ENCODE assay signal across 8 mouse cellular contexts in genomic region chr8:123982826-123983400, GRCm38 (mm10). TPM values are rescaled to one million over a fixed set of nuclear protein-coding genes. Genes with fewer than 3 reads are reported as not detected.
DNase-seq lines count a peak whose midpoint lies in the region; ATAC-seq and TF ChIP-seq lines count a peak whose summit lies in the region.

Gene Abcb10 (minus strand): TSS chr8:123983122.

- H3K4me2 ChIP-seq in CH12.LX (ENCODE audit: insufficient read depth, low read depth, poor library complexity, severe bottlenecking) = peak within 1 kb of the TSS; percentile 64
- peak within 1 kb of the TSS; percentile 89 for H3K4me2 ChIP-seq in forebrain, embryonic 11.5 days (ENCODE audit: low read depth, low read length, severe bottlenecking)
- peak within 1 kb of the TSS; percentile 78 for H3K4me2 ChIP-seq in heart, embryonic 15.5 days
- H3K4me2 ChIP-seq in liver, embryonic 12.5 days = peak within 1 kb of the TSS; percentile 82

- under 1% methylated on average over 56 of the region's 56 CpGs for WGBS in forebrain, embryonic 11.5 days
- under 1% methylated on average over 43 of the region's 56 CpGs for WGBS in heart, embryonic 15.5 days
- WGBS in liver, embryonic 12.5 days (ENCODE audit: insufficient replicate concordance) = under 1% methylated on average over 51 of the region's 56 CpGs

- in situ Hi-C loops in CH12.LX (cut with MboI; ENCODE audit: low pct_ligation_motif_present, low pct_unique_long_range_greater_than_20kb, low sequenced_read_pairs) = no loop called here

- H3K36me3 ChIP-seq in CH12.LX (replicated peaks in 1 of 2; ENCODE audit: control insufficient read depth in 1 of 2, insufficient read depth in 1 of 2, low read length in 1 of 2) = peaks cover 0 to 9% of the 10 kb centered on the region in 2 experiments
- H3K36me3 ChIP-seq in forebrain, embryonic 11.5 days (ENCODE audit: control insufficient read depth, insufficient read depth, low read length) = no peaks in the 10 kb centered on the region
- H3K36me3 ChIP-seq in heart, embryonic 15.5 days = no peaks in the 10 kb centered on the region
- peaks cover 35% of the 10 kb centered on the region for H3K36me3 ChIP-seq in liver, embryonic 12.5 days
- H3K36me3 ChIP-seq in splenic B cell, adult 2 months (ENCODE audit: control insufficient read depth, insufficient read depth, low read length, poor library complexity, severe bottlenecking) = no peaks in the 10 kb centered on the region

- H3K79me2 ChIP-seq in CH12.LX (replicated peaks; ENCODE audit: control insufficient read depth, extremely low read depth, insufficient read depth, poor library complexity, severe bottlenecking) = no peaks in the 10 kb centered on the region

- dilution Hi-C loops in CH12.LX (cut with MboI; ENCODE audit: extremely low pct_ligation_motif_present, extremely low pct_unique_long_range_greater_than_20kb, low sequenced_read_pairs) = no loop called here

- no peak for TF ChIP-seq CTCF in CH12.LX (conservative IDR thresholded peaks at IDR 0.05 in 1 of 2, IDR thresholded peaks at IDR 0.05 in 1 of 2; ENCODE audit: low read depth in 2 of 2, low read length in 2 of 2)

- no peaks in the 10 kb centered on the region for H3K9me3 ChIP-seq in CH12.LX (replicated peaks; ENCODE audit: low read length)
- H3K9me3 ChIP-seq in forebrain, embryonic 11.5 days (ENCODE audit: control insufficient read depth, low read length) = no peaks in the 10 kb centered on the region
- H3K9me3 ChIP-seq in heart, embryonic 15.5 days (replicated peaks) = no peaks in the 10 kb centered on the region
- no peaks in the 10 kb centered on the region for H3K9me3 ChIP-seq in liver, embryonic 12.5 days (replicated peaks)

- H3K4me1 ChIP-seq in CH12.LX (ENCODE audit: control insufficient read depth in 1 of 2, insufficient read depth in 2 of 2) = peaks cover 0 to 37% of the 10 kb centered on the region in 2 experiments; a peak in 3 of 4 replicates
- peaks cover 4% of the 10 kb centered on the region; the same call in 1 of the 2 replicates for H3K4me1 ChIP-seq in forebrain, embryonic 11.5 days (replicated peaks; ENCODE audit: control insufficient read depth, insufficient read depth, low read length)
- H3K4me1 ChIP-seq in heart, embryonic 15.5 days (replicated peaks) = peaks cover 35% of the 10 kb centered on the region
- H3K4me1 ChIP-seq in liver, embryonic 12.5 days = peaks cover 86% of the 10 kb centered on the region

- TF ChIP-seq EP300 in CH12.LX (IDR thresholded peaks at IDR 0.05; ENCODE audit: low read length) = no peak

- DNase-seq in CH12.LX (ENCODE audit: extremely low read depth) = peak; percentile 76
- peak; percentile 60 for DNase-seq in c-Kit-positive CD71-positive TER-119-negative erythroid progenitor cells, embryonic 14.5 days (ENCODE audit: low read depth)
- DNase-seq in forebrain, embryonic 11.5 days (ENCODE audit: low spot score) = peak; percentile 90
- DNase-seq in kidney, postnatal 14 days = peak; percentile 95
- peak; percentile 63 for DNase-seq in naive thymus-derived CD4-positive, alpha-beta T cell, adult 2 months (ENCODE audit: low read depth)
- DNase-seq in splenic B cell, adult 2 months (ENCODE audit: low read depth, low spot score) = peak; percentile 85

- no peak for TF ChIP-seq RAD21 in CH12.LX (IDR thresholded peaks at IDR 0.05; ENCODE audit: low read depth, low read length)

- H3K4me3 ChIP-seq in CH12.LX (replicated peaks in 1 of 3; ENCODE audit: low read depth in 2 of 3, low read length in 2 of 3, poor library complexity in 1 of 3) = peak within 1 kb of the TSS; percentile 58 to 71 (median 69)
- peak within 1 kb of the TSS; percentile 74 for H3K4me3 ChIP-seq in forebrain, embryonic 11.5 days (ENCODE audit: low read depth, low read length)
- peak within 1 kb of the TSS; percentile 63 for H3K4me3 ChIP-seq in heart, embryonic 15.5 days
- peak within 1 kb of the TSS; percentile 74 for H3K4me3 ChIP-seq in liver, embryonic 12.5 days

- H3K27ac ChIP-seq in CH12.LX (ENCODE audit: insufficient read depth, low read depth) = peak within 1 kb of the TSS; percentile 58
- H3K27ac ChIP-seq in forebrain, embryonic 11.5 days (ENCODE audit: low read depth, low read length) = peak within 1 kb of the TSS; percentile 80
- H3K27ac ChIP-seq in heart, embryonic 15.5 days = peak within 1 kb of the TSS; percentile 91
- peak within 1 kb of the TSS; percentile 99 for H3K27ac ChIP-seq in liver, embryonic 12.5 days

- no peaks in the 10 kb centered on the region for H3K27me3 ChIP-seq in CH12.LX (replicated peaks)
- H3K27me3 ChIP-seq in forebrain, embryonic 11.5 days (ENCODE audit: control insufficient read depth, insufficient read depth, low read length) = no peaks in the 10 kb centered on the region
- no peaks in the 10 kb centered on the region for H3K27me3 ChIP-seq in heart, embryonic 15.5 days
- no peaks in the 10 kb centered on the region for H3K27me3 ChIP-seq in liver, embryonic 12.5 days (replicated peaks)
- no peaks in the 10 kb centered on the region for H3K27me3 ChIP-seq in splenic B cell, adult 2 months (ENCODE audit: control insufficient read depth, insufficient read depth, low read length, poor library complexity, severe bottlenecking)

- ATAC-seq in forebrain, embryonic 11.5 days (replicated peaks; ENCODE audit: low FRiP score) = peak; percentile 94
- peak; percentile 97 for ATAC-seq in heart, embryonic 15.5 days (replicated peaks; ENCODE audit: insufficient number of reproducible peaks, insufficient read depth, low FRiP score, low read depth)
- ATAC-seq in liver, embryonic 12.5 days = peak; percentile 84

- H3K9ac ChIP-seq in CH12.LX (ENCODE audit: insufficient read depth, low read depth) = peak within 1 kb of the TSS; percentile 68
- peak within 1 kb of the TSS; percentile 78 for H3K9ac ChIP-seq in forebrain, embryonic 11.5 days (ENCODE audit: low read length)
- H3K9ac ChIP-seq in heart, embryonic 15.5 days = peak within 1 kb of the TSS; percentile 80
- peak within 1 kb of the TSS; percentile 95 for H3K9ac ChIP-seq in liver, embryonic 12.5 days

- peak; percentile 93 for TF ChIP-seq POLR2A in CH12.LX (IDR thresholded peaks at IDR 0.05; ENCODE audit: low read depth, low read length)

TF ChIP-seq in CH12.LX, 34 proteins besides CTCF, POLR2A, EP300 and RAD21 (continues in another document):
- TF ChIP-seq USF1 (IDR thresholded peaks at IDR 0.05; ENCODE audit: low read depth, low read length) (no peak), BHLHE40 (IDR thresholded peaks at IDR 0.05; ENCODE audit: low read depth, low read length) (no peak), ZMIZ1 (IDR thresholded peaks at IDR 0.05; ENCODE audit: low read depth, low read length) (peak; percentile 81; the same call in 1 of the 2 replicates), USF2 (conservative IDR thresholded peaks at IDR 0.05; ENCODE audit: low read depth, low read length) (no peak), RCOR1 (conservative IDR thresholded peaks at IDR 0.05; ENCODE audit: low read depth, low read length) (no peak), CHD2 (IDR thresholded peaks at IDR 0.05; ENCODE audit: low read length) (no peak), SMC3 (IDR thresholded peaks at IDR 0.05; ENCODE audit: low read depth, low read length) (no peak), ZKSCAN1 (IDR thresholded peaks at IDR 0.05; ENCODE audit: borderline replicate concordance, low read depth, low read length) (no peak), MEF2A (IDR thresholded peaks at IDR 0.05; ENCODE audit: borderline replicate concordance, low read depth, low read length) (no peak; the same call in 1 of the 2 replicates), JUND (conservative IDR thresholded peaks at IDR 0.05; ENCODE audit: low read depth, low read length) (no peak), HCFC1 (IDR thresholded peaks at IDR 0.05; ENCODE audit: low read depth, low read length) (peak; percentile 40; the same call in 1 of the 2 replicates), SIN3A (IDR thresholded peaks at IDR 0.05; ENCODE audit: low read length) (peak; percentile 70; the same call in 1 of the 2 replicates), IRF4 (IDR thresholded peaks at IDR 0.05; ENCODE audit: low read depth, low read length) (peak; percentile 43; the same call in 1 of the 2 replicates), MAZ (IDR thresholded peaks at IDR 0.05; ENCODE audit: low read depth, low read length) (peak; percentile 59; the same call in 1 of the 2 replicates), JUN (IDR thresholded peaks at IDR 0.05; ENCODE audit: insufficient read depth, low read depth, low read length) (no peak), MAFK (IDR thresholded peaks at IDR 0.05; ENCODE audit: insufficient replicate concordance, low read length) (no peak), MAX (IDR thresholded peaks at IDR 0.05; ENCODE audit: low read length) (peak; percentile 47; the same call in 1 of the 2 replicates), TCF12 (IDR thresholded peaks at IDR 0.05; ENCODE audit: low read depth, low read length) (peak; percentile 92), ETS1 (conservative IDR thresholded peaks at IDR 0.05; ENCODE audit: low read depth, low read length) (no peak), ZNF384 (IDR thresholded peaks at IDR 0.05; ENCODE audit: low read depth, low read length) (no peak), ELF1 (IDR thresholded peaks at IDR 0.05; ENCODE audit: low read depth, low read length) (peak; percentile 89), PAX5 (IDR thresholded peaks at IDR 0.05; ENCODE audit: low read length) (no peak), E2F4 (IDR thresholded peaks at IDR 0.05; ENCODE audit: insufficient replicate concordance, low read depth, low read length) (no peak), MXI1 (IDR thresholded peaks at IDR 0.05; ENCODE audit: low read depth, low read length) (peak; percentile 13; the same call in 1 of the 2 replicates), NELFE (IDR thresholded peaks at IDR 0.05; ENCODE audit: low read depth, low read length) (peak; percentile 87), CHD1 (IDR thresholded peaks at IDR 0.05; ENCODE audit: low read depth, low read length) (no peak), KAT2A (IDR thresholded peaks at IDR 0.05; ENCODE audit: insufficient replicate concordance, low read length) (no peak), POLR2AphosphoS2 (IDR thresholded peaks at IDR 0.05; ENCODE audit: low read depth, low read length) (peak; percentile 38; the same call in 1 of the 2 replicates), UBTF (IDR thresholded peaks at IDR 0.05; ENCODE audit: low read depth, low read length) (peak; percentile 93), NRF1 (IDR thresholded peaks at IDR 0.05; ENCODE audit: low read depth, low read length) (peak; percentile 95), ZC3H11A (IDR thresholded peaks at IDR 0.05; ENCODE audit: low read depth, low read length) (no peak)

RNA-seq across cellular contexts. Expression of gene Abcb10, which starts in this region (rescaled TPM):
- total RNA-seq in CH12.LX (2012; rRNA removed) (8.0 and 8.1 TPM in 2 replicates), CH12.LX (2014; rRNA removed) (8.5 and 8.9 TPM in 2 replicates)
- 7.3 and 8.1 TPM in 2 replicates for polyA plus RNA-seq in CH12.LX (2012; ENCODE audit: insufficient read length, low read depth)
- polyA plus RNA-seq in forebrain, embryonic 11.5 days (2014; fragmentation: Nextera tagmentation; extraction: Ambion mirVana) = 24.2 and 24.3 TPM in 2 replicates
- polyA plus RNA-seq in heart, embryonic 15.5 days (2015; fragmentation: Nextera tagmentation; extraction: Ambion mirVana) = 17.1 and 20.6 TPM in 2 replicates
- 191 and 196 TPM in 2 replicates for polyA plus RNA-seq in liver, embryonic 12.5 days (2016; fragmentation: Nextera tagmentation; extraction: Ambion mirVana)

Comparison
In these comparisons a context has a peak if more than half of its experiments do, and no peak if none do; other contexts are left out.
1. Peak in every context shown above with its lines: DNase-seq, ATAC-seq, H3K4me3 ChIP-seq and H3K27ac ChIP-seq.